Mouse (Mus musculus): ENCODE data around the gene Ift74.

DNA sequence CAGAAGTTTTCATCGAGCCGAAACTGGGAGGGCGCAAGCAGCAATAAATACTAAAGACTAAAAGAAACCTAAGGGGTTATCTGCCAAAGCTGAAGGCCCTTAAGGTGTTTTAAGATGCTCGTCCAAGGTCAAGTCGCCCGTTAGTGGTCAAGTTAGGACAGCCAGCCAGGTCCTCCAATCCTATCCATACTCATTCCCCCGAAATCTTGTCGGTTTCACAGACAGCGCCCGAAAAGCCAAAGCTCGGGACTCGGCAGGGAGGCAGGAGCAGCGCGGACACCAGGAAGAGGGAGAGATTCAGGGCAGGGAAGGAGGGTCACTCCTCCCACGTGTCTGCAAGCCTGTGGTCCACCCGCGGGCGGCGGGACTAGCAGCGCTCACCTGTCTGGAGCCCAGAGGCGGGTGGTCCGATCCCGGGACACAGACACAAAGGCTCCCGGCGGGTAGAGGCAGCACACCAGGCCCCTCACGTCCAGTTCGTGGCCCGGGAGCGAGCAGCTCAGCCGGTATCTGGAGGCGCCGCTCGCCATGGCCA, 11.7 kb upstream of the Ift74 start:
- no peak for TF ChIP-seq CTCF (IDR thresholded peaks at IDR 0.05; ENCODE audit: low read depth, low read length)
- TF ChIP-seq POLR2A (IDR thresholded peaks at IDR 0.05; ENCODE audit: borderline replicate concordance, low read depth, low read length), result no peak
